Mouse (Mus musculus) myocyte (in vitro differentiated cells): ENCODE measurements at regions not wholly inside any gene's neighbourhood (a gene's known extent, or its start where the extent isn't known, plus 50 kb on each side); places are given as distances from the start of the nearest gene placed in this dataset.

ENCODE experiments used
- E2F4 ChIP-seq: IDR thresholded peaks from one replicate; pipeline ENCODE4 v1.6.1; 2011; ENCODE audit warnings: mild to moderate bottlenecking, control low read depth, moderate library complexity; ENCODE audit not compliant: insufficient read depth
- MAX ChIP-seq: IDR thresholded peaks from one replicate; pipeline ENCODE4 v1.6.1; 2011; ENCODE audit warnings: low read depth, mild to moderate bottlenecking, control low read depth
- MYOD1 ChIP-seq, 3 experiments: IDR thresholded peaks; one replicate each; pipeline ENCODE4 v1.6.1; 2011; ENCODE audit warnings: control low read depth in 2 of 3, low read depth in 2 of 3, mild to moderate bottlenecking in 2 of 3, moderate library complexity in 1 of 3; ENCODE audit not compliant: insufficient read length in 2 of 3, control insufficient read depth in 1 of 3
- MYOG ChIP-seq, 3 experiments: IDR thresholded peaks; one replicate each; pipeline ENCODE4 v1.6.1; 2011; ENCODE audit warnings: control low read depth in 2 of 3, low read depth in 2 of 3, mild to moderate bottlenecking in 2 of 3; ENCODE audit not compliant: insufficient read length in 2 of 3, control insufficient read depth in 1 of 3, insufficient read depth in 1 of 3
- POLR2A ChIP-seq: IDR thresholded peaks from one replicate; pipeline ENCODE4 v1.6.1; 2011; ENCODE audit warnings: low read depth, mild to moderate bottlenecking, control low read depth, moderate library complexity; ENCODE audit not compliant: insufficient read length
- POLR2AphosphoS2 ChIP-seq: IDR thresholded peaks from one replicate; pipeline ENCODE4 v1.6.1; 2011; ENCODE audit warnings: low read depth, control low read depth; ENCODE audit not compliant: insufficient read length
- REST ChIP-seq: IDR thresholded peaks from one replicate; pipeline ENCODE4 v1.6.1; 2011; ENCODE audit warnings: mild to moderate bottlenecking, control low read depth, moderate library complexity; ENCODE audit not compliant: insufficient read depth, insufficient read length
- TCF12 ChIP-seq: IDR thresholded peaks from one replicate; pipeline ENCODE4 v1.6.1; 2011; ENCODE audit warnings: mild to moderate bottlenecking, control low read depth; ENCODE audit not compliant: poor library complexity, insufficient read depth, severe bottlenecking
- USF1 ChIP-seq: IDR thresholded peaks from one replicate; pipeline ENCODE4 v1.6.1; 2011; ENCODE audit warnings: low read depth, mild to moderate bottlenecking, control low read depth, moderate library complexity

GRCm38 (mm10) chr2:139298541-139299152 lies 195.1 kb upstream of the Sptlc3 start:
- no peak for TF ChIP-seq POLR2A
- no peak for TF ChIP-seq USF1
- TF ChIP-seq REST: peak; percentile 28
- TF ChIP-seq MYOD1 (IDR thresholded peaks at IDR 0.05; ENCODE audit: control insufficient read depth in 1 of 3, insufficient read length in 2 of 3, low read depth in 2 of 3): no peak
- no peak for TF ChIP-seq TCF12
- no peak for TF ChIP-seq MYOG (IDR thresholded peaks at IDR 0.05; ENCODE audit: control insufficient read depth in 1 of 3, insufficient read depth in 1 of 3, insufficient read length in 2 of 3, low read depth in 2 of 3)
- no peak for TF ChIP-seq MAX
- no peak for TF ChIP-seq E2F4
- TF ChIP-seq POLR2AphosphoS2: no peak
